Mouse (Mus musculus): ENCODE data around the gene Rxrb.

Gene Rxrb

GRCm38 (mm10) chr17:34024861-34025755, 6.5 kb upstream of the Rxrb start:
- intact Hi-C loops (cut with DNase I), result no loop called here

GRCm38 (mm10) chr17:34025756-34026151, 5.9 kb upstream of the Rxrb start:
- intact Hi-C loops (cut with DNase I), result no loop called here

- intact Hi-C loops (cut with DNase I), result no loop called here
Measured at GRCm38 (mm10) chr17:34026221-34026620, 5.4 kb upstream of the Rxrb start.

DNA sequence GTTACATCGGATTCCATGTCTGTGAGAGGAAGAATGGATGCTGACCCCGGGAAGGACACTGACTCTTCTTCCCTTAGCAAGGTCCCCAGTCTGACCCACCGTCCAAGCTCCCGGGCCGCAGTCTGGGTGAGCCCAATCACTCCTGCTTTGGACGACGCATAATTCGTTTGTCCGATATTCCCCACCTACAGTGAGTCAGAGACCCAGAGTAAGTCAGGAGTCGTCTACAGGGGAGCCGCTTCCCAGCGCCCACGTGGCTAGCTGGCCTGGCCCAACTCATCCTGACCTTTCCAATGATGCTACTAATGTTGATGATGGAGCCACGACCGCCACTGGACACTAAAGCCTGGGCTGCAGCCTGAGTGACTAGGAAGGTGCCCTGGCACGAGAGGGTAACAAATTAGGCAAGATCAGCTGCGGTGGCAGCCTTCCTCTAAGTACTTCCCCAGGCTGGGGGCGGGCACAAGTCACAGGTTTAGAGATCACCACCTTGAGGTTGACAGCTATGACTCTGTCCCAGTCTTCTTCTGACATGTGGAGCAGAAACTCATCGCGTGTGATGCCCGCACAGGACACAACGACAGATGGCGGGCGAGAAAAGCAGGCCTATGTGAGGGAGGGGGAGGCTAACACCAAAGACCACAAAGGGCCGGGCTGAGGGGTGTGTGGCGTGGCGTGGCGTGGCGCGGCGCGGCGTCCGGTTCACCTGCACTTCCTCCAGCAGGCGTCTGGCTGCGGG, 4.5 kb upstream of the Rxrb start:
- intact Hi-C loops (cut with DNase I), result no loop called here

DNA sequence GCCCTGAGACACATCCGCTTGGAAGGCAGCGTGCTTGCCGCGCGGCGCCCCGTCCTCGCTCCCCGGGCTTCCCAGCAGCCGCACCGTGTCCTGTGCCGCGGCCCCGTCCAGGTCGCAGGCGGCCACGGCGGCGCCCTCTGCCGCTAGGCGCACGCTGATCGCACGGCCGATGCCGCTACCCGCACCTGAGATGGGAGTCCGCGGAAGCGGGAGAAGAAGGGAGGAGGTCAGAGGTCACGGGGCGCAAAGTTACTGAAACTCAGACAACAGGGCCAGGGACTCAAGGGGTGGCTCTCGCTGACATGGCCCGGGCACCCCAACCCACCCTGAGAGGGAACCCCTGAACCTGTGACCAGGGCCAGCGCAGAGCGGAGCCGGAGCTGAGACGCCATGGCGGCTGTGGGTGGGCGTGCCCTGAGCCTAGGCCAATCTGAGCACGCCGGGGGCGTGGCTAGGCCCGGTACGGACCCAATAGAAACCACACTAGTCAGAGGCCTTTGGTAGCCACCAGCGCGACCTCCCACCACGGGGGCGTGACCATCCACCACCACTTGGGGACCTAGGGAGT, 3.9 kb upstream of the Rxrb start, which contains the start of gene H2-Ke6:
H2-Ke6 (minus strand) TSS at position 405 of the 568 bp plus-strand sequence.
- intact Hi-C loops (cut with DNase I), result no loop called here

DNA sequence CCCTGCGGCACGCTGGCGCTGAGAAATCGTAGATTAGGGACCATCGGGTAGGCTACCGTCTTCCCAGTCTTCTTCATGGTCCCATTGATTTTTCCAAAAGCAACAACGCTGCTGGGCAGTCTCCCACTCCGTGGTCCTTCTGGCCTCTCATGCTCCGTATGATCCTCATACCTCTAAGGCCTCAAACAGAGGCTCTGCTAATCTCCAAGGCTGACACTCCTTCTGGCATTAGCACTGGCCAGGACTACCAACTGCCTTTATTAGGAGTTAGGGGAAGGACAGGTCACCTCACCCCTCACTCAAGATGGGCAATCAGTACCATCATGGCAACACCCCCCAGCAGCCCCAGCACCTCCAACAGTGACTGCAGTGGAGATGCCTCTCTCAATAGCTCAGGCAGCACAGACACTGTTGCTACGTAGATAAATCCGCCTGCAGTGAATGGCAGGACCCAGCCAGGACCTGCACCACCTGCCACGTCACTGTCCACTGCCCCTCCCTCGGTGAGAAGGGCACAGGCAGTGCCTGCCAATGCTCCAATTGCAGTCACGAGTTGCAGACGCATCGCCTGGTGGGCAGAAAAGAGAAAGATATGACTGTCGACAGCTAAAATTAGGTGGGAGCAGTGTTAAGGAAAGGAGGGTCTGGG, 3.0 kb upstream of the Rxrb start:
- intact Hi-C loops (cut with DNase I), result no loop called here

- intact Hi-C loops (cut with DNase I), result no loop called here
Measured at GRCm38 (mm10) chr17:34029150-34029889, 2.3 kb upstream of the Rxrb start.

DNA sequence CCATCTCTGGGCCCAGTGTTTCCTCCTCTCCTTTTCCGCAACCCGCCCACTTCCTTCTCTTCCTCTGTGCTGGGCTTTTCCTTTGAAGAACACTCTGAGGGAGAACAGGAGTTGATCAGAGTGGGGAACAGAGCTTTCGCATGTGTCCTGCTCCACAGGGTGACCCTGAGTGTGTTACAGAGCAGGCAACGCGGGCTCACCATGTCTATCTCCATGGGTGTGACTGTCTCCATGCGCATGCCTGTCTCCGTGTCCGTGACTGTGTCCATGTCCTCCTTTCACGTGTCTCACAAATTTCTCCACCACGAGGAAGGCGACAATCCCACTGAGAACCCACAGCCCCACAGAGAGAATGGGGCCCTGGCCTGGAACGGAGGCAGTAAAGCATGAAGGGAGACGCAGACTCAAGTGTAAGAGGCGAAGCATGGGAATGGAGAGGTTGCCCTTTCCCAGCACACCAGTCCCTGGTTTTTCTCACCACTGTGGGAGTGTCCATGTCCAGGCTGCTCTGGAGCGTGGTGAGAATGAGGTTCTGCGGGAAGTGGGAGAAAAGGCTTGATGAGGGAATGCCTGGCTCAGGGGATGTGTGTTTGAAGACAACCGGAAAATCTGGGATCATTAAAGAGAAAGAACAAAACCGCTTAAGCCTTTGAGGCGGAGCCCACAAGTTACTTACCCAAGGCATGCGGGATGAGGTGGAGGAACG, 1.6 kb upstream of the Rxrb start:
- intact Hi-C loops (cut with DNase I), result no loop called here

DNA sequence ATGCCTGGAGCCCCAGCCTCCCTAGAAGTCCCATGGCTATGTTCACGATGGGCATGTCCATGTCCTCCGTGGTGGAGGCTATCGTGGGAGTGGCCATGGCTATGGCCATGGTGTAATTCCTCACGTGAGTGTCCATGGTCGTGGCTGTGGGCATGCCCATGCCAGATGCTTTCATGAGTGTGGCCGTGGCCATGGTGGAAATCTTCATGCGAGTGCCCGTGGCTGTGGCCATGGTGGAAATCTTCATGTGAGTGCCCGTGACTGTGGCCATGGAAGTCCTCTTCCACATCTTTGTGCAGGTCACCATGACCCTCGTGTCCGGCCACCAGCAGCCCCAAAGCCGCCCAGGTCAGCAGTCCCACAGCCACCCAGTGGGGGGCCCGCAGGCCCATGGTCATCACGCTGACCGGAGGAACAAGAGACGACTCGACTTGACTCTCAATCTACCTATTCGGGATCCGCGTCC, 718 bp upstream of the Rxrb start:
- intact Hi-C loops (cut with DNase I), result no loop called here

GRCm38 (mm10) chr17:34032174-34032632, 591 bp downstream of the Rxrb start:
- intact Hi-C loops (cut with DNase I), result no loop called here

DNA sequence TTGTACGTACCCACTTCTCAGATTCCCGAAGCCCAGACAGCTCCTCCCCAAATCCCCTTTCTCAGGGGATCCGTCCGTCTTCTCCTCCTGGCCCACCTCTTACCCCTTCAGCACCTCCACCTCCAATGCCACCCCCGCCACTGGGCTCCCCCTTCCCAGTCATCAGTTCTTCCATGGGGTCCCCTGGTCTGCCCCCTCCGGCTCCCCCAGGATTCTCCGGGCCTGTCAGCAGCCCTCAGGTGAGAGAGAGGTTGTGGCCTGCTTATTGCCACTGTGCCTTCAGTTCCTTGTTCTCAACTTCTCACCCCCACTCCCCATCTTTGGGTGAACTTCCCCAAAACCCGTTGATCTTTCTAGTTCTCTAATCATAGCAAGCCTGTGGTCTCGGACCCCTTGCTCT, 1.2 kb downstream of the Rxrb start:
- intact Hi-C loops (cut with DNase I), result no loop called here

GRCm38 (mm10) chr17:34033441-34033840, 1.8 kb downstream of the Rxrb start:
- intact Hi-C loops (cut with DNase I), result no loop called here

GRCm38 (mm10) chr17:34034064-34034463, 2.5 kb downstream of the Rxrb start:
- intact Hi-C loops (cut with DNase I), result no loop called here

- intact Hi-C loops (cut with DNase I), result loop anchor here (5.0 kb wide), 1 partner anchor 82 kb away; the partner anchor contains the start of gene H2-DMa
Measured at GRCm38 (mm10) chr17:34035517-34035916, 3.9 kb downstream of the Rxrb start.

- intact Hi-C loops (cut with DNase I), result loop anchor here (5.0 kb wide), 1 partner anchor 81 kb away; the partner anchor contains the start of gene H2-DMa
Measured at GRCm38 (mm10) chr17:34036647-34037046, 5.0 kb downstream of the Rxrb start.

GRCm38 (mm10) chr17:34037241-34037640, 5.6 kb downstream of the Rxrb start:
- intact Hi-C loops (cut with DNase I), result loop anchor here (5.0 kb wide), 1 partner anchor 80 kb away; the partner anchor contains the start of gene H2-DMa

- intact Hi-C loops (cut with DNase I), result loop anchor here (5.0 kb wide), 1 partner anchor 79 kb away; the partner anchor contains the start of gene H2-DMa
Measured at GRCm38 (mm10) chr17:34038440-34038839, 6.8 kb downstream of the Rxrb start.

DNA sequence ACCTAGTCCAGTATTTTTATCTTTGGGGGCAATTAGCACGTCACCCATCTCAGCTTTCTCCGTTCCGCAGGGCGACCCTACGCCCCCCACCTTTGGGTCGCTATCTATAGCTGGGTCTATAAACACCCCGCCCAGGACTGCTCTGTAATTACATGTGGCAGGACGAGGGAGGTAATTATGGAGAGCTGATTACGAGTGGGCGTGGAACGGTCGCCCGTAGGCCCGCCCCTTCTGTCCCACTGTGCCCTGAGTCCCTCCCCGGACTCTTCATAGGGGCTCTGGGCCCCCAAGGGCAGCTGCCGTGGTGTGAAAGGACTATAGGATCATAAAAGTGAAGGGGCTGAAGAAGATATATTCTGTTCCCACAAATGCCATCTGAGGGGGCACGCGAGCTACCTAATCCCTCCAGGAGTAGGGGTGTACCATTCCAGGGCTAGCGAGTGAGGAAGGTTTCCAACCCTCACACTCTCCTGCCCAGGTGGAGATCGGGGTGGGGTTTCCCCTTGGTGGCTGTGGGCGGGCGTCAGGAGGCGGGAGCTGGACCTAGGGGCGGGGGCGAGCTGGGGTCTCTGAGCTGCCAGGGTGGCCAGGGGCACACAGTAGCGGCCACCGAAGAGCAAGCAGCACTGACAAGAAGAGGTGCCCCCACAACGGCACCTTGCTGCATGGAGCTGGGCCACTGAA, 7.4 kb downstream of the Rxrb start, which contains the start of gene Col11a2:
Col11a2 (plus strand) TSS at position 560 of the 684 bp plus-strand sequence.
- intact Hi-C loops (cut with DNase I), result loop anchor here (5.0 kb wide), 1 partner anchor 78 kb away; the partner anchor contains the start of gene H2-DMa
